Mouse (Mus musculus): Measurements from ENCODE around the gene Tesk2. TPM values are rescaled to one million over a fixed set of nuclear protein-coding genes. Genes with fewer than 3 reads are reported as not detected.
"Not testable (repeated sequence)": the region's sequence is repeated elsewhere in the genome, so short reads cannot be mapped to it uniquely, and the experiment has no call there.

Tesk2 gene
- polyA plus RNA-seq, 1 experiment from 2014 or later = 6.7 TPM

DNA sequence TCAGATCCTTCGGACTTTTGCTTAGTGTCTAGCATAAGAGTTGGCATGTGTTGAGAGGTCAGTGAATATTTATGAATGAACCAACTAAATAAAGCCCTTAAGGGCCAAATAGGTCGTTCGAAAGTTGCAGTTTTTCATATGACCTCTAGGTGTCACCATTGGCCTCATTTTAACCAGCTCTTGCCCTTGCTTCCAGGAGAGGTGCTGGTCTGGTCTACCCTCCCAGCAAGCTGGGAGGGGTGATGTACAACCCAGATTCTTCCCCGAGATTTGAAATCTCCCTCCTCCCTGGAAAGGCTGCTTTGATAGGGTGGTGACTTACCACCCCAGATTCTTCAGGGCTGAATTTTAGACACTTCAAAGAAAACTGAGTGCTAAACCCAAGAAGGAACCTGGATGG, 107.1 kb downstream of the Tesk2 start:
- 2% methylated on average over 4 of the region's 4 CpGs for WGBS
- Histone ChIP-seq H3K4me3 (no peak overlapping the region), H3K9me3 (no peaks in the 10 kb centered on the region), H3K36me3 (no peaks in the 10 kb centered on the region), H3K9ac (no peak overlapping the region), H3K4me2 (no peak overlapping the region), H3K27me3 (no peaks in the 10 kb centered on the region), H3K4me1 (peaks cover 5% of the 10 kb centered on the region; the same call in 1 of the 2 replicates), H3K27ac (no peak overlapping the region)
- peak; percentile 55; the same call in 1 of the 2 replicates for ATAC-seq (ENCODE audit: borderline replicate concordance, extremely low read depth, low FRiP score, low TSS enrichment)

DNA sequence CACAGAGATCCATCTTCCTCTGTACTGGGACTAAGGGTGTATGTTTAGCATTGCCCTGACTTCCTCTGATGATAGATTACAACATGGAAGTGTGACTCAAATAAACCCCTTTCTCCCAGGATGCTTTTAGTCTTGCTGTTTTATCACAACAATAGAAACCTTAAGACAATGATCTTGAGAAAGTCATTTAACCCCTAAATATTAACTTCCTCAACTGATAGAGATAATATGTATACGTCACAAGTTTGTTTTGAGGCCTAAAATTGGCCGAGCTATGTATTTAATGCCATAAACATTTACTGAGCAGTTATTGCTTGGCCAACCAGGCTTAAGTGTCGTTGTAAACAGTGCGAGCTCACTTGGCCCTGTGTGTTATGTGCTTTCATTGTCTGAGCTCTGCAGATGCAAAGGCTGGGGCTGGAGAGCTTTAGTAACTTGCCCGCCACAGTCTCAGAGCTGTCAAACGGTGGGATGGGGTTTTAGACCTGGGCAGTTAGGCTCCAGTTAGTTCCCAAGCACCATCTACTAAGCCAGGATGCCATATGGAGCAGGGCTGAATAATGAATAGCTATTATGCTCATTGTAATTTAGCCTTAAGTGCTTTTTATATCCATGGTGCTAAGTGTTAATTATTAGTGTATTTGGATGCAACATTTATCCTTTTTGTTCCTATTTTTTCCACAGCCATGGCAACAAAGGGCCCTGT, 108.8 kb downstream of the Tesk2 start:
- Histone ChIP-seq H3K4me1 (peaks cover 5% of the 10 kb centered on the region; the same call in 1 of the 2 replicates), H3K36me3 (no peaks in the 10 kb centered on the region), H3K27ac (no peak overlapping the region), H3K9ac (no peak overlapping the region), H3K27me3 (no peaks in the 10 kb centered on the region), H3K4me2 (no peak overlapping the region), H3K4me3 (no peak overlapping the region), H3K9me3 (no peaks in the 10 kb centered on the region)
- WGBS = 40% methylated on average over 6 of the region's 6 CpGs
- ATAC-seq (ENCODE audit: borderline replicate concordance, extremely low read depth, low FRiP score, low TSS enrichment) = no peak

DNA sequence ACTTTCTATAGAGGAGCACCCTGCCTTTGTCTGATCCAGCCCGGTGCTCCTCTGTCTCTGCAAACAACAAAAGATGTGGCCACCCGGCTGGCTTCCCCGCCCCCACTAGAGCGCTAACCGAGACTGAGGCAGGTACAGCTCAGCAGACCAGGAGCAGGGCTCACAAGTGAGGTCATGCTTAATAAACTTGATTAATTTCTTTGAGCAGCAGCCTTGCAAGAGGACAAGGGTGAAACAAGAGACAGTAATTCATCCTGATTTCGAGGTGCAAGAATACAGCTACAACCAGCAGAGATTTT, 109.3 kb downstream of the Tesk2 start:
- no peak overlapping the region for H3K4me2 ChIP-seq
- no peak overlapping the region for H3K4me3 ChIP-seq
- H3K27me3 ChIP-seq = no peaks in the 10 kb centered on the region
- H3K4me1 ChIP-seq = peaks cover 4% of the 10 kb centered on the region; the same call in 1 of the 2 replicates
- H3K36me3 ChIP-seq = no peaks in the 10 kb centered on the region
- no peaks in the 10 kb centered on the region for H3K9me3 ChIP-seq
- H3K9ac ChIP-seq = no peak overlapping the region
- H3K27ac ChIP-seq = no peak overlapping the region
- no peak for ATAC-seq (ENCODE audit: borderline replicate concordance, extremely low read depth, low FRiP score, low TSS enrichment)
- WGBS = 34% methylated on average over 6 of the region's 6 CpGs

DNA sequence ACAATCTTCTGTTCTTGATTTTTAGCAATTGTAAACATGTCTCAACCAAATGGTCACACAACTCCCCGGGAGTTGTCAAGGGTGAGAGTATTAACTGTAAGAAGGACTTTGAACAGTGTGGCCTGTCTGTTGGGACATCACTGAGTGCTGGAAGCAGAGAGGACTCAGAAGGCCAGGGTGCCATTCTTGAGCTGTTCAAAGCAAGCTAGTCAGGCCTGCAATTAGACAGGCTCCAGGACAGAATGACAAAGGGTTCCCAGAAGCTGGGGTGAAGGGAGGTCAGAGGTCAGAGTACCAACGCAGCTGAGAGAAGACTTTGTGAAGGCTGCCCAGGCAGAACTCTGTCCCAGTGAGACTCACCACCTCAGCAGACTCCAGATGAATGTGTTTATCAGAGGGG, 118.3 kb downstream of the Tesk2 start:
- no peak overlapping the region for H3K4me2 ChIP-seq
- H3K9ac ChIP-seq = no peak overlapping the region
- H3K36me3 ChIP-seq = no peaks in the 10 kb centered on the region
- 33% methylated on average over 2 of the region's 2 CpGs for WGBS
- H3K4me3 ChIP-seq = no peak overlapping the region
- ATAC-seq (ENCODE audit: borderline replicate concordance, extremely low read depth, low FRiP score, low TSS enrichment) = no peak
- no peaks in the 10 kb centered on the region for H3K9me3 ChIP-seq
- H3K27ac ChIP-seq = no peak overlapping the region
- no peaks in the 10 kb centered on the region for H3K4me1 ChIP-seq
- peaks cover 23% of the 10 kb centered on the region for H3K27me3 ChIP-seq

DNA sequence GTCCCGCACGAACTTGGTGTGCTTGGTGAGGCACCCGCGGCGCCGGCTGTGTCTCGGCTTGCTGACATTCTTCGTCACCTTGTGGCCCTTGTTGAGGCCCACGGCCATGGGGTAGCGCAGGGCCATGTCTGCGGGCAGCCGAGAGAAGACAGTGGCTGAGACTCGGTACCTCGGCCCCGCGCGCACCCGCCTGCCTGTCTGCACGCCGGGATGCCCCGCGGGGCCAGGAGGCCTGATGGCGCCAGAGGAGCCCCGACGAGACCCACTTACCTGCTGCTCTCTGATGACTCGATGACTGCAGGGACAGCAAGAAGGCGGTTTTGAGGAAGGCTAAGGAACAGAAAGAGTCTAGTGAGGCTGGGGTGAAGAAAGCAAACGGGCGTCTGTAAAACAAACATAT, 119.3 kb downstream of the Tesk2 start:
- Histone ChIP-seq H3K4me2 (peak overlapping the region; percentile 42), H3K27me3 (peaks cover 23% of the 10 kb centered on the region), H3K4me3 (0 out of 2 replicates have a peak overlapping the region, but pooled peaks have one; percentile 1)
- H3K4me1 ChIP-seq; ATAC-seq (ENCODE audit: borderline replicate concordance, extremely low read depth, low FRiP score, low TSS enrichment); H3K36me3 ChIP-seq; H3K9ac ChIP-seq; H3K27ac ChIP-seq; H3K9me3 ChIP-seq: not testable (repeated sequence)
- 17% methylated on average over 23 of the region's 29 CpGs for WGBS

DNA sequence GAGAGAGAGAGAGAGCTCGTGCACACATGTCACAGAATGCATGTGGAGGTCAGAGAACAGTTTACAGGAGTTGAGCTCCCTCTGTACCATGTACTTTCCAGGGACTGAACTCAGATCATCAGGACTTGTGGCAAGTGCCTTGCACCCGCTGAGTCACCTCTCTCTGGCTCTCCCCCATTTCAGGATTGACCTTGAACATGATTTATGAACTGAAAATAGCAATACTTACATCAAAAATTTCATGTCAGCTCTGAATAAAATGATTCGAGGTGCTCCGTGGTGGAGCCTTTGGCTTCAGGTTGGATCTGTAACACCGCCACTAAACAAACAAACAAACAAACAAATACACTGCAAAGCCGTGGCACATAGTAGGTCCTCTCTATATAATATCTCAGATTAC, 120.1 kb downstream of the Tesk2 start:
- Histone ChIP-seq H3K36me3 (no peaks in the 10 kb centered on the region), H3K4me2 (no peak overlapping the region), H3K9me3 (no peaks in the 10 kb centered on the region), H3K4me1 (no peaks in the 10 kb centered on the region), H3K27me3 (peaks cover 23% of the 10 kb centered on the region), H3K9ac (no peak overlapping the region), H3K27ac (no peak overlapping the region), H3K4me3 (no peak overlapping the region)
- ATAC-seq (ENCODE audit: borderline replicate concordance, extremely low read depth, low FRiP score, low TSS enrichment) = no peak
- WGBS = 73% methylated on average over 6 of the region's 6 CpGs

DNA sequence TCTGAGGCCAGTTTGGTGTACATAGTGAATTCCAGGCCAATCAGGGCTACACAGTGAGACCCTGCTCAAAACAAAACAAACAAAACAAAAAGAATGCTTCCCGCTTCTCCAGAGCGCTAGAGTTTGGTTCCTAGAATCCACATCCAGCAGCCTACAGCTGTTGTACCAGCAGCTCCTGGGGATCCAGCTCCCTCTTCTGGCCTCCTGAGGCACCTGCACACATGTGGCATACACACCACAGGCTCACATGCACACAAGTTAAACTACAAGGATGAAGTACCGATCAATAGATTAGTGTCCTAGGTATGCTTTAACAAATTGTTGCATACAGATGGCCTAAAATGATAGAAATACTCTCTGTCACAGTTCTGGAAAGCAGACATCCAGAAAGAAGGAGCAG, 123.6 kb downstream of the Tesk2 start:
- no peaks in the 10 kb centered on the region for H3K9me3 ChIP-seq
- H3K4me1 ChIP-seq = no peaks in the 10 kb centered on the region
- peaks cover 17% of the 10 kb centered on the region for H3K27me3 ChIP-seq
- H3K4me2 ChIP-seq = no peak overlapping the region
- WGBS = 90% methylated on average over 3 of the region's 3 CpGs
- no peak overlapping the region for H3K27ac ChIP-seq
- no peak overlapping the region for H3K4me3 ChIP-seq
- no peak for ATAC-seq (ENCODE audit: borderline replicate concordance, extremely low read depth, low FRiP score, low TSS enrichment)
- no peaks in the 10 kb centered on the region for H3K36me3 ChIP-seq
- no peak overlapping the region for H3K9ac ChIP-seq

DNA sequence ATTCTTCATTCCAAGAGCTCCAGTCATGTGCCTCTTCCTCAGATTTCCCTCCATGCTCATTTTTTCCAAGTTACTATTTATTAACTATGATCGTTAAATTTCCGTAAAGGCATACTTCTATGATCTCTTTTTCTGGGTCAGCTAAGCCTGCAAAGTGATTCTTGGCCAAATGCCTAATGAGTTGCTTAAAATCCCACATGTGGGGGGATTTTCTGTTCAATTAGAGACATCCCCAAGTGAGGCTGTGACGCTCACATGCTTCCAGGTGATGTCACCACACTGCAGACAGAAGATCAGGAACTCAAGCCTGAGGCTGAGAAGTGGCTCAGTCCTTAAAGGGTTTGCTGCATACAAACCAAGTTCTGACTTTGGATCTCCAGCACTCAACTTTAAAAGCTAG, 129.2 kb downstream of the Tesk2 start:
- Histone ChIP-seq H3K4me3 (no peak overlapping the region), H3K9me3 (no peaks in the 10 kb centered on the region), H3K27me3 (no peaks in the 10 kb centered on the region), H3K4me1 (no peaks in the 10 kb centered on the region), H3K27ac (no peak overlapping the region), H3K36me3 (no peaks in the 10 kb centered on the region), H3K4me2 (no peak overlapping the region), H3K9ac (no peak overlapping the region)
- ATAC-seq (ENCODE audit: borderline replicate concordance, extremely low read depth, low FRiP score, low TSS enrichment) = no peak
- 70% methylated on average over 3 of the region's 3 CpGs for WGBS

DNA sequence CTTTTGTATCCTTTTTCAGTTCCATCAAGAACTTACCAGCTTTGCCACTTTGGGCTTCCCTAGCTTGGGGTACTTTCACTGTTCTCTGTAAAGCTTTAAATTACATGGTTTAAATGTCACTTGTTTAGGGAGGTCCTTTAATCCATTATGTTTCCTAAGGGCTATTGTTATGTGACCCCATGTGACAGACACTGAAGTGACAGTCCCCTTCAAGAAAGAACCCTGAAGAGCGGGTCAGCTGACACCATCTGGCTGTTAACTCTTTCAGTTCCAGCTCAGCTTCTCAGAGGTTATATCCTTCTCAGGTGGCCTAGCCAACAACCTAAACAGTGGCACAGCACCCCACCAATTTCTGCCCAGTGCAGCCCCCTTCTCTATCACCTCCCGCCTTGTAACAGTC, 133.5 kb downstream of the Tesk2 start:
- ATAC-seq (ENCODE audit: borderline replicate concordance, extremely low read depth, low FRiP score, low TSS enrichment) = no peak

More for the DNA sequence above, 133.5 kb downstream of the Tesk2 start:
- Histone ChIP-seq H3K27ac (no peak overlapping the region), H3K4me1 (no peaks in the 10 kb centered on the region), H3K4me2 (no peak overlapping the region), H3K9ac (no peak overlapping the region), H3K27me3 (no peaks in the 10 kb centered on the region), H3K9me3 (no peaks in the 10 kb centered on the region), H3K36me3 (no peaks in the 10 kb centered on the region), H3K4me3 (no peak overlapping the region)
- WGBS = 16% methylated on average over 2 of the region's 2 CpGs

Other genes starting within 250 kb of the Tesk2 start
- 14.1 TPM in 2 replicates for gene Ipp, start 213.4 kb upstream of the Tesk2 start, polyA plus RNA-seq (2015; fragmentation: Nextera tagmentation; extraction: Ambion mirVana)
- 22.8 and 26.7 TPM in 2 replicates for gene Tmem69, start 165.0 kb upstream of the Tesk2 start, polyA plus RNA-seq (2015; fragmentation: Nextera tagmentation; extraction: Ambion mirVana)
- gene Gpbp1l1, start 163.3 kb upstream of the Tesk2 start, polyA plus RNA-seq (2015; fragmentation: Nextera tagmentation; extraction: Ambion mirVana) = 28.9 and 33.0 TPM in 2 replicates
- gene Ccdc17, start 124.3 kb upstream of the Tesk2 start, polyA plus RNA-seq (2015; fragmentation: Nextera tagmentation; extraction: Ambion mirVana) = 6.3 and 9.1 TPM in 2 replicates
- gene Nasp, start 93.0 kb upstream of the Tesk2 start, polyA plus RNA-seq (2015; fragmentation: Nextera tagmentation; extraction: Ambion mirVana) = 125 and 131 TPM in 2 replicates
- gene Akr1a1, start 69.3 kb upstream of the Tesk2 start, polyA plus RNA-seq (2015; fragmentation: Nextera tagmentation; extraction: Ambion mirVana) = 820 and 831 TPM in 2 replicates
- 1,493 and 1,538 TPM in 2 replicates for gene Prdx1, start 35.4 kb upstream of the Tesk2 start, polyA plus RNA-seq (2015; fragmentation: Nextera tagmentation; extraction: Ambion mirVana)
- 24.7 and 24.9 TPM in 2 replicates for gene Mmachc, start 12.5 kb upstream of the Tesk2 start, polyA plus RNA-seq (2015; fragmentation: Nextera tagmentation; extraction: Ambion mirVana)
- gene Ccdc163, start 12.4 kb upstream of the Tesk2 start, polyA plus RNA-seq (2015; fragmentation: Nextera tagmentation; extraction: Ambion mirVana) = 31.7 and 33.8 TPM in 2 replicates
- gene Toe1, start 86.7 kb downstream of the Tesk2 start, polyA plus RNA-seq (2015; fragmentation: Nextera tagmentation; extraction: Ambion mirVana) = 36.4 and 37.8 TPM in 2 replicates
- gene Mutyh, start 86.8 kb downstream of the Tesk2 start, polyA plus RNA-seq (2015; fragmentation: Nextera tagmentation; extraction: Ambion mirVana) = 17.2 and 18.6 TPM in 2 replicates
- gene Hpdl, start 100.8 kb downstream of the Tesk2 start, polyA plus RNA-seq (2015; fragmentation: Nextera tagmentation; extraction: Ambion mirVana) = 0.52 and 0.71 TPM in 2 replicates
- 0.56 and 0.58 TPM in 2 replicates for gene Zswim5, start 156.4 kb downstream of the Tesk2 start, polyA plus RNA-seq (2015; fragmentation: Nextera tagmentation; extraction: Ambion mirVana)

Measured in lung, embryonic 15.5 days (tissue).